Mouse (Mus musculus) CD4-positive, CD25-positive, alpha-beta regulatory T cell, adult 4 months (primary cell): ENCODE data around the gene Sh3glb2. TPM values are rescaled to one million over a fixed set of nuclear protein-coding genes. Genes with fewer than 3 reads are reported as not detected.

Source experiments
- ATAC-seq: one replicate; pipeline ENCODE4 v1.8.0; 2017
- polyA plus RNA-seq, 2 experiments: library from polyadenylated mRNA; unstranded; fragments of 100-300 nt; shearing (Covaris generic); gene quantifications; one replicate each; pipeline ENCODE4 v1.2.1; 2017

Gene Sh3glb2
- polyA plus RNA-seq, 2 experiments from 2014 or later: 86.1 to 129 TPM

- no peak for ATAC-seq
Measured at GRCm38 (mm10) chr2:30336174-30336915, 22.8 kb downstream of the Sh3glb2 start.

GRCm38 (mm10) chr2:30335324-30335723 is 23.8 kb downstream of the Sh3glb2 start:
- no peak for ATAC-seq

DNA sequence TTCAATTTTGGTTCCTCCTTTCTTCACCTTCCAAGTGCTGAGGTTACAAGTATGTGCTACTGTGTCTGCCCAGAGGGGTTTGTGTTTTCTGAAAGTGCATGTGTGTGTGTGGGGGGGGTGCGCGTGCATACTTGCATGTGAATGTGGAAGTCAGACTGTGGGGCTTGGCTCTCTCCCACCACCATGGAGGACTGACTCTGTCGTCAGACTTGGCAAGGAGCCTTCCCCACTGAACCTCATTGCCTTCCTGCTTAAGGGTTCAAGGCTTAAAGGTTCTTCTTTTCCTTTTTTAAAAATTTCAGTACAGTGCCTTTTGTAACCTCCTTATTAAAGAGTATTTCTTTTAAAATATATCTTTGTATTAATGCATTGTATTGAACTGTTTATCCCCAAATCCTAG is 30.3 kb downstream of the Sh3glb2 start:
- ATAC-seq: no peak

GRCm38 (mm10) chr2:30327276-30327675 is 31.9 kb downstream of the Sh3glb2 start:
- ATAC-seq: no peak

GRCm38 (mm10) chr2:30325296-30325695 is 33.8 kb downstream of the Sh3glb2 start:
- ATAC-seq: no peak

- ATAC-seq: no peak
Measured at GRCm38 (mm10) chr2:30323111-30323510, 36.0 kb downstream of the Sh3glb2 start.

DNA sequence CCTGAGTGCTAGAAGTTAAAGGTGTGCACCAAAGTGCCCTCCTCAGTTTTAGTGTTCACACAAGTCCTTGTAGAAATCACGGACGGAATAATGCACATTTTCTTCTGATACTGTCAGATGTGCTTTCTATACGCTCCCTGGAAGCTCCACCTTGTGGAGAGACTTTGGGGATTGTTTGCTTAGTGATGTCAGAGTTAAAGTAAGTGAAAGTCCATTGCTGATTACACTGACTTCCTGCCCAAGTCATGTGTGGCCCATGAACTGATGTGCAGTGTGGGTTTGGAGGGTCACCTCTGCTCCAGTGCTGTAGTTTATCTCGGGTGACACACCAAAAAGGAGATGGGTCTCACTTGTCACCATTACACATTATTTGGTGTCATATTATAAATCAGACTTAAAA is 39.9 kb downstream of the Sh3glb2 start:
- no peak for ATAC-seq

- no peak for ATAC-seq
Measured at GRCm38 (mm10) chr2:30316955-30317354, 42.2 kb downstream of the Sh3glb2 start.

DNA sequence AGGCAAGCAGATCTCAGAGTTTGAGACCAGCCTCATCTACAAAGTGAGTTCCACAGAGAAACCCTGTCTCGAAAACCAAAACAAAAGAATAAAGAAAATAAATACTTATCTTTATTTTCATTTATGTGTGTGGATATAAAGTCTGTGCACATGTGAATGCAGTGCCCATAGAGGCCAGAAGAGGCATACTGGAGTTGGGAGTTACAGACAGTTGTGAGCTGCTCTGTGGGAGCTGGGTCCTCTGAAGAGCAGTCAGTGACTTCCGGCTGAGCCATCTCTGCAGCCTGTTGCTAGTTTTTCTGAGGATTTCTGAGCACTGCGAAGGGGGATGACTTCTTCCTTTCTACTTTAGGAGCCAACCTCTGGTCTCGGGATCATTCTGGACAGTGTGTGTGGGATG is 43.0 kb downstream of the Sh3glb2 start:
- no peak for ATAC-seq

DNA sequence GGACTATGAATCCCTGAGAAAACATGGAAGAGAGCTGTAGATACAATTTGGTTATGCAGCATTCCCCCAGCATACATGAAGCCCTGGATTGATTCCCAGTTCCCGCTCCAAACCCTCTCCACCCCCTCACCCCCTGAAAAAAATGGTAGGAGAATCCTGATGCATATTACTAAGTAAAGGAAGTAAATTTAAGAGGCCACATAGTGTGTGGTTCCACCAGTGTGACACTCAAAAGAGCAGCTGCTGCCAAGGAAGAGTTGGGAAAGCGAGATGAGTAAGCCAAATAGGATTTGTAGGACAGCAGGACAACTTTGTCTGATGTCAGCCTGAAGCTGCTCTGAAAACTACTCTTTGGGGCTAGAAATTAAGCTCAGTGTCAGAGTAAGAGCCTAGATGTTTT is 47.7 kb downstream of the Sh3glb2 start:
- no peak for ATAC-seq

DNA sequence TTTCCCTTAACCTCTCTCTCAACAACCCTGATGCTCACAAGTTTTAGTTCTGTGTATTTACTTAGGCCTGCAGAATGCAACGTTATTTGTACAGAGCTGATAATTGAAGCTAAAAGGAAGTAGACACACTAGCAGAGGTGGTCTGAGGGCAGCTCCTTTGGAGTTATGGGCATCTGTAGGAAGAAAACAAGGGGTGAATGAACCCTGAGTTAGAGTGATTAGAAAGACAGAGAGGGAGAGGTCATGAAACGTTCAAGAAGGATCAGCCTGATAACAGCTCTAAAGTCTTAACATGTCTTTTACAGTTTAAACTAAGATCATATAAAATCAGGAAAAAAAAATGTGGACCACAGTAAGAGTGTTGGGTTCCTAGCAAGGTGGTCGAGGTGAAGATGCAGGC is 49.8 kb downstream of the Sh3glb2 start:
- no peak for ATAC-seq

DNA sequence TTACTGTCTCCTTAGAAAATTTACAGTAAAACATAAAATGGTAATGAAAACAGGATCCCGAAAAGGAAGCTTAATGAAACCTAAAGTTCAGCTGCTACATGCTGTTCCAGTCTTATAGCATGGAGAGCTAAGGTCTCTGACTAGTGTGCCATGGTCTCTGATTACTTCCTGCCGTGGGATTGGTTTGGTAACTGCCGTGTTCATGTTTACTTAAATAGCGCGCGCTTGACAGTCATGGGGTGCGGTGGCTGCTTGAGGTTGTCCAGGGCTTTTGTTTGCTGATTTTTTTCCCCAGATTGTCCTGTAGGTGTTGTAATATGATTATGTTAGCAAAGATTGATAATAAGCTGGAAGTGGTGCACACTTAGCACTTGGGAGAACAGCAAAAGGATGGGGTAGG is 53.0 kb downstream of the Sh3glb2 start:
- ATAC-seq: no peak

- ATAC-seq: no peak
Measured at GRCm38 (mm10) chr2:30299966-30300365, 59.2 kb downstream of the Sh3glb2 start.

DNA sequence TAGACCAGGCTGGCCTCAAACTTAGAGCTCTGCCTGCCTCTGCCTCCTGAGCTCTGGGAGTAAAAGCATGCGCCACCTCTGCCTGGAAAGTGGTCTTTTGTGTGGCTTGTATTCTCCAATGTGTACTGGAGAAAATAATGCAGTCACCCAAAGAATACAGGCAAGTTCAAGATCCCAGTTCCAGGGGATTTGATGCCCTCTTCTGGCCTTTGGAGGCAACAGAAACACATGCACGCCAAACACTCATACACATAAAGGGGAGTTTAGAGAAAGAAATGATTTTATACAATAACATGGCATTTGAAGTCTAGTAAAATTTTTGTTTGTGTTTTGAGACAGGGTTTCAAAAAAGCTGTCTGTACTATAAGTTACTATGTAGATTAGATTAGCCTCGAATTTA is 59.6 kb downstream of the Sh3glb2 start:
- no peak for ATAC-seq

Other genes with a start within 250 kb of the Sh3glb2 start
- 10 to 100 TPM; 18.5 to 25.5 TPM for gene Zer1, start 234.8 kb downstream of the Sh3glb2 start, polyA plus RNA-seq
- gene Tbc1d13, start 225.6 kb downstream of the Sh3glb2 start, polyA plus RNA-seq: 10 to 100 TPM; 10.9 to 11.3 TPM
- 1 to 10 TPM; 1.3 to 2.5 TPM for gene Endog, start 187.8 kb downstream of the Sh3glb2 start, polyA plus RNA-seq
- gene Spout1, start 180.9 kb downstream of the Sh3glb2 start, polyA plus RNA-seq: 10 to 100 TPM; 30.2 to 50.9 TPM
- 10 to 100 TPM in 1 of 2 experiments, 1 to 10 TPM in 1; 9.9 to 13.4 TPM for gene Kyat1, start 153.5 kb downstream of the Sh3glb2 start, polyA plus RNA-seq
- 10 to 100 TPM; 27.2 to 36.9 TPM for gene Lrrc8a, start 121.6 kb downstream of the Sh3glb2 start, polyA plus RNA-seq
- gene Gm28035, start 118.8 kb downstream of the Sh3glb2 start, polyA plus RNA-seq: under 1 TPM in 1 of 2 experiments, not detected in 1; 0.25 TPM
- 1 to 10 TPM; 2.8 to 4.4 TPM for gene Phyhd1, start 93.1 kb downstream of the Sh3glb2 start, polyA plus RNA-seq
- gene Gm28038, start 78.3 kb downstream of the Sh3glb2 start, polyA plus RNA-seq: 1 to 10 TPM in 1 of 2 experiments, not detected in 1; 2.4 TPM
- gene Dolk, start 73.0 kb downstream of the Sh3glb2 start, polyA plus RNA-seq: 10 to 100 TPM; 11.3 to 12.8 TPM
- gene Nup188, start 72.9 kb downstream of the Sh3glb2 start, polyA plus RNA-seq: 10 to 100 TPM; 23.3 to 44.4 TPM
- gene Miga2, start 4.9 kb upstream of the Sh3glb2 start, polyA plus RNA-seq: 1 to 10 TPM; 5.0 to 8.3 TPM
- 10 to 100 TPM; 16.9 to 28.1 TPM for gene Dolpp1, start 32.9 kb upstream of the Sh3glb2 start, polyA plus RNA-seq
- 1 to 10 TPM; 1.1 to 2.2 TPM for gene Crat, start 56.5 kb upstream of the Sh3glb2 start, polyA plus RNA-seq
- gene Ptpa, start 56.7 kb upstream of the Sh3glb2 start, polyA plus RNA-seq: 10 to 100 TPM; 37.8 to 86.7 TPM
- gene Ier5l, start 114.9 kb upstream of the Sh3glb2 start, polyA plus RNA-seq: under 1 TPM in 1 of 2 experiments, not detected in 1; 0.20 TPM
- 1 to 10 TPM; 2.0 to 5.4 TPM for gene Cstad, start 235.7 kb upstream of the Sh3glb2 start, polyA plus RNA-seq